Mouse (Mus musculus) limb, embryonic 13.5 days (tissue): ENCODE measurements around the gene Nes. TPM values are rescaled to one million over a fixed set of nuclear protein-coding genes. Genes with fewer than 3 reads are reported as not detected.

ENCODE experiments used
- ATAC-seq: fragments of 200-750 bp; cut with Nextera tagmentation; 2 replicates; pipeline ENCODE4 v1.8.0; 2017; ENCODE audit warnings: low read depth, moderate number of reproducible peaks, moderate TSS enrichment; ENCODE audit not compliant: low FRiP score
- H3K27ac ChIP-seq: fragments of 300-500 bp; sonication (generic); 2 replicates; pipeline ENCODE4 v1.5.1; 2015; ENCODE audit warnings: inconsistent platforms, mild to moderate bottlenecking, moderate library complexity
- H3K27me3 ChIP-seq: fragments of 300-500 bp; sonication (generic); 2 replicates; pipeline ENCODE4 v1.6.1; 2015; ENCODE audit warnings: mild to moderate bottlenecking, inconsistent platforms
- H3K36me3 ChIP-seq: fragments of 300-500 bp; sonication (generic); 2 replicates; pipeline ENCODE4 v1.6.1; 2015; ENCODE audit warnings: inconsistent platforms, mild to moderate bottlenecking, moderate library complexity
- H3K4me1 ChIP-seq: fragments of 300-500 bp; sonication (generic); 2 replicates; pipeline ENCODE4 v1.6.1; 2015; ENCODE audit warnings: inconsistent platforms
- H3K4me2 ChIP-seq: fragments of 300-500 bp; sonication (generic); replicated peaks from 2 replicates; pipeline ENCODE4 v1.6.1; 2015; ENCODE audit warnings: inconsistent platforms, mild to moderate bottlenecking, moderate library complexity
- H3K4me3 ChIP-seq: fragments of 300-500 bp; sonication (generic); 2 replicates; pipeline ENCODE4 v1.5.1; 2015; ENCODE audit warnings: moderate library complexity, mild to moderate bottlenecking, inconsistent platforms
- H3K9ac ChIP-seq: fragments of 300-500 bp; sonication (generic); 2 replicates; pipeline ENCODE4 v1.6.1; 2015; ENCODE audit warnings: mild to moderate bottlenecking, inconsistent platforms
- H3K9me3 ChIP-seq: fragments of 300-500 bp; sonication (generic); 2 replicates; pipeline ENCODE4 v1.6.1; 2016; ENCODE audit warnings: inconsistent platforms
- WGBS: fragments of 180-500 bp; shearing (Covaris S2); methylation state at CpG from one replicate; pipeline ENCODE4 v1.1.7; 2015; 5-methylcytosine and 5-hydroxymethylcytosine counted together
- polyA plus RNA-seq: library from polyadenylated mRNA; unstranded; fragments of >200 nt; fragmentation: Nextera tagmentation; extraction: Ambion mirVana; gene quantifications from 2 replicates; pipeline ENCODE4 v1.2.1, GENCODE M21; 2015

Gene Nes
- polyA plus RNA-seq, 1 experiment from 2014 or later: 32.8 TPM

DNA sequence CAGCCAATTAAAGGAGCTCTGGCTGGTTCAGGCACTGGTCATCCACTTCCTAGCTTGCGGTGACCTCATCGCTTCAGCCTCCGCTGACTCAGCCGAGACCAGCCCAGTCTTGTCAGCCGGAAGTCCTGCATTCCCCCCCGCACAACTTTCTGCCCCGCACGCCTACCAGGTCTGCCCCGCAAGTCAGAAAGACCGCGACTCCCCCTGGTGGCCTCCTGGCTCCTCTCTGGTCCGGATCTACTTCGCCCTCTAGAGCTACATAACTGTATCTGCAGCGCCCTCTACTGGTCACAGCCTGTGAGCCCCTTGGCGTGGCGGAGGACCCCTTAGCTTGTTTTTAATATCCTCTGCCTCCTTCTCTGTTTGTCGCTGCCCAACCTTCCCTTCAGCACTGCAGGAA is 16.0 kb downstream of the Nes start:
- 0 out of 2 replicates have a peak overlapping the region, but pooled peaks have one; percentile 53 for H3K9ac ChIP-seq
- no peaks in the 10 kb centered on the region for H3K36me3 ChIP-seq
- H3K9me3 ChIP-seq: no peaks in the 10 kb centered on the region
- under 1% methylated on average over 17 of the region's 17 CpGs for WGBS
- peak overlapping the region; percentile 80 for H3K4me2 ChIP-seq
- no peak overlapping the region for H3K27ac ChIP-seq
- ATAC-seq: peak; percentile 76
- peaks cover 43% of the 10 kb centered on the region for H3K27me3 ChIP-seq
- peak overlapping the region; percentile 44 for H3K4me3 ChIP-seq
- peaks cover 57% of the 10 kb centered on the region for H3K4me1 ChIP-seq

DNA sequence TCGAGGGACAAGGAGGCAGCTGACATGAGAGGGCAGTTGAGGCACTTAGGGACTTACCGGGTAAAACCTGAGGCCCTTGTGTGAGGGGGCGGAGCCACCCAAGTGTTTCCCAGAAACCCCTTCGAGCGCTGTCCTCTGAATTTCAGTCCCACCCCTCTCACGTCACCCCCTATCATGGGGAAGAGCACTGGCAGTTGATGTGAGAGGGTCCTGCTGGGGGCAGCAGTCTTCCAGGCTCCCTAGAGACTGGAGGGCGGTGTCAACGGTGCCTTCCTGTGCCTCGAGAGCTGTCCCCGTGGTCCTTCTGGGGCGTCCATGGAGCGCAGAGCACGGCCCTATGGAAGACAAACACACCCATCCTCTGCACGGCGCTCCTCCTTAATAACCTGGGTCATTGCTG is 16.8 kb downstream of the Nes start:
- H3K4me3 ChIP-seq: peak overlapping the region; percentile 44

DNA sequence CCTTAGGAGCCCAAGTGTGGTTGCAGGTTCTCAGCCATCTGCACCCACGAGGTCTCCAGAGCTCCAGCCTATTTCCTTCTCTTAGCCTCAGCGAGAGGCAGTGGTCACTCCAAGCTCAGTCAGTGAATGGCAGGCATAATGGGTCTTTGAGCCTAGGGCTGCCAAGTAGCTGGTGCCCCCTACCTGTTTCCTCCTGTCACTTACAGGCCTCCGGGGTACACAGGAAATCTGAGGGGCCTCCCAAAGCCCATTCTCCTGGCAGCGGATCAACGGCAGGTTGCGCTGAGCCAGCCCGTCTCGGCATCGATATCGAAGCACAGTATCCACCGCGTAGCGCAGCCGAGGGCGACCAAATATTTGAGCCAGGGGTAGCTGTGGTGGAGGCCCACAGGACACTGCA is 17.2 kb downstream of the Nes start:
- peak overlapping the region; percentile 53 for H3K9ac ChIP-seq
- H3K9me3 ChIP-seq: no peaks in the 10 kb centered on the region
- ATAC-seq: no peak
- H3K27ac ChIP-seq: no peak overlapping the region
- H3K4me1 ChIP-seq: peaks cover 45% of the 10 kb centered on the region
- peaks cover 55% of the 10 kb centered on the region for H3K27me3 ChIP-seq
- no peaks in the 10 kb centered on the region for H3K36me3 ChIP-seq
- H3K4me3 ChIP-seq: peak overlapping the region; percentile 44
- H3K4me2 ChIP-seq: peak overlapping the region; percentile 80
- WGBS: 7% methylated on average over 15 of the region's 15 CpGs

More for the DNA sequence above, 16.8 kb downstream of the Nes start:
- Histone ChIP-seq H3K4me2 (peak overlapping the region; percentile 80), H3K4me1 (peaks cover 49% of the 10 kb centered on the region), H3K9ac (peak overlapping the region; percentile 53), H3K27ac (no peak overlapping the region), H3K9me3 (no peaks in the 10 kb centered on the region), H3K27me3 (peaks cover 51% of the 10 kb centered on the region), H3K36me3 (no peaks in the 10 kb centered on the region)
- ATAC-seq: no peak
- under 1% methylated on average over 15 of the region's 15 CpGs for WGBS

DNA sequence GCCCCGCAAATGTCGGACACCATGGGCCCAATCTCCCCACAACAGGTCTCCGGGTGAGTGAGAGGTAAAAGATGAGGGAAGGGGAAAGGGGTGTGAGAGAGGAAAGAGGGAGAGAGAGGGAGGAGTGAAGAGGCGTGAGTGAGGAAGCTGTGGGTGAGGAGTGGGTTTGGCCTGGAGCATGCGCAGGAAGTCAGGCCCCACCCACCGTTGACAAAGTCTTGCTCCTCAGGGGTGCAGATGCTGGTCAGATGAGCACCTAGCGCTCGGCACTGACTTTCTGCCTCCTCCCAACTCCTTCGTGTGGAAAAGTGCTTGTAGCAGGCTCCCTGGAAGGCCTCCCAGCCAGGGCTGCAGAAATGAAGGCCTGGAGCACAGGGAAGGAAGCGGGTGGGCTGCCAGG is 19.1 kb downstream of the Nes start:
- Histone ChIP-seq H3K36me3 (no peaks in the 10 kb centered on the region), H3K9me3 (no peaks in the 10 kb centered on the region), H3K9ac (no peak overlapping the region), H3K27me3 (peaks cover 71% of the 10 kb centered on the region), H3K4me2 (no peak overlapping the region), H3K4me1 (peaks cover 31% of the 10 kb centered on the region), H3K27ac (no peak overlapping the region), H3K4me3 (no peak overlapping the region)
- WGBS: 36% methylated on average over 10 of the region's 10 CpGs
- ATAC-seq: no peak

DNA sequence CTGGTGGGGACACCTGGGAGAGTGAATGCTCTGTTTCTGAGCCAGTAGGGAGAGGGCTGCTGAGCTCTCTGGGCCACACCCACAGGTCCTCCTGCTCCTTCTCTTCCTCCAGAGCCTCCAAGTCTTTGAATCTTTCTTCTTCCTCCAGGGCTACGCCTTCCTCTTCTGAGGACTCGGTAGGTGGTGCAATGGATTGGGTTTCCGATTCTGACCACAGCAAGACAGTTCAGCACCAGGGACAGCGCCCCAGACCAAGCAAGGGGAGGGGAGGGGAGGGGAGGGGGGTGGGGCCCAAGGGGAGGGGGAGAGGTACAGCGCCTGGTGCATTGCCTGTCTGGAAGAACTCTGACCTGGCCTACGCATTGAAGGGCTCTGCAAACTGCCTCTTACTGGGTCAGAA is 22.6 kb downstream of the Nes start:
- no peak overlapping the region for H3K4me2 ChIP-seq
- H3K4me3 ChIP-seq: no peak overlapping the region
- no peaks in the 10 kb centered on the region for H3K9me3 ChIP-seq
- WGBS: 0% methylated on average over 5 of the region's 6 CpGs
- no peaks in the 10 kb centered on the region for H3K36me3 ChIP-seq
- H3K9ac ChIP-seq: no peak overlapping the region
- no peak overlapping the region for H3K27ac ChIP-seq
- no peak for ATAC-seq
- H3K4me1 ChIP-seq: peaks cover 9% of the 10 kb centered on the region
- peaks cover 100% of the 10 kb centered on the region for H3K27me3 ChIP-seq

DNA sequence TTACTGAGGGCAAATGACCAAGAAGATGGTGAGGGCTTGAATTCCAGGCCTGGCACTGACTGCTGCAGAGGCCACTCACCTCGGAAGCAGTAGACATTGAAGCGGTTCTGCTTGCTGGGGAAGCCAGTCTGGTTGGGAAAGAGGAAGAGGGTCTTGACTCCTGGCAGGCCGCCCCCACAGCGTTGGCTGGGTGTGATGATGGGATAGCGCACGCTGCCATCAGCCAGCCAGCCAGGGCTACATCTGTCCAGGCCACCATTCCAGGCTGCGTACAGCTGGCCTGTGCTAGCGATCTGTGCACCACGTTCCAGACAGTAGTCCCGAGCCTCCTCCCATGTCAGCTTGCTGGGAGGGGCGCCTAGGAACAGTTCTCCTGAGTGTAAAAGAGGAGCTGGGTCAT is 24.5 kb downstream of the Nes start:
- Histone ChIP-seq H3K9ac (no peak overlapping the region), H3K4me2 (no peak overlapping the region), H3K9me3 (no peaks in the 10 kb centered on the region), H3K27me3 (peaks cover 100% of the 10 kb centered on the region), H3K27ac (no peak overlapping the region), H3K4me1 (peaks cover 20% of the 10 kb centered on the region), H3K4me3 (no peak overlapping the region), H3K36me3 (no peaks in the 10 kb centered on the region)
- WGBS: 23% methylated on average over 11 of the region's 11 CpGs
- ATAC-seq: no peak

DNA sequence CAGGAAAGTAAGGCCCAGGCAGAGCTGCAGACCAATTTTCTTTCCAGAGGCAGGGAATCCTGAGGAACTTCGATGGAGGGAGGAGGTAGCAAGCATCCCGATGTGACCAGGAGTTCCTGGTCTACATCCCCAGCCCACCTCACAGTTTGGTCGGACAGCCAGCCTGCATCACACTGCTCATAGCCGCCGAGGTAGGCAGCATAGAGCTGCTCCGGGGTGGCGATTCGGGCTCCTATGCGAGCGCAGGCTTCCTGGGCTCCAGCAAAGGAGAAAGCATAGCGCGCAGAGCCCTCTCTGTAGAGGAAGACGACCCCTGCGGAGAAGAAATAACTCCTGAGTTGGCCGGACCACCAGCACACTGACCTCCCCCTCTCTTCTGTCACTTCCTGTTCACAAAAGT is 25.5 kb downstream of the Nes start:
- H3K27me3 ChIP-seq: peaks cover 100% of the 10 kb centered on the region
- H3K36me3 ChIP-seq: no peaks in the 10 kb centered on the region
- peaks cover 26% of the 10 kb centered on the region for H3K4me1 ChIP-seq
- H3K4me3 ChIP-seq: peak overlapping the region; percentile 39
- no peaks in the 10 kb centered on the region for H3K9me3 ChIP-seq
- WGBS: under 1% methylated on average over 15 of the region's 15 CpGs
- ATAC-seq: no peak
- no peak overlapping the region for H3K9ac ChIP-seq
- peak overlapping the region; percentile 62; the same call in 1 of the 2 replicates for H3K4me2 ChIP-seq
- no peak overlapping the region for H3K27ac ChIP-seq

DNA sequence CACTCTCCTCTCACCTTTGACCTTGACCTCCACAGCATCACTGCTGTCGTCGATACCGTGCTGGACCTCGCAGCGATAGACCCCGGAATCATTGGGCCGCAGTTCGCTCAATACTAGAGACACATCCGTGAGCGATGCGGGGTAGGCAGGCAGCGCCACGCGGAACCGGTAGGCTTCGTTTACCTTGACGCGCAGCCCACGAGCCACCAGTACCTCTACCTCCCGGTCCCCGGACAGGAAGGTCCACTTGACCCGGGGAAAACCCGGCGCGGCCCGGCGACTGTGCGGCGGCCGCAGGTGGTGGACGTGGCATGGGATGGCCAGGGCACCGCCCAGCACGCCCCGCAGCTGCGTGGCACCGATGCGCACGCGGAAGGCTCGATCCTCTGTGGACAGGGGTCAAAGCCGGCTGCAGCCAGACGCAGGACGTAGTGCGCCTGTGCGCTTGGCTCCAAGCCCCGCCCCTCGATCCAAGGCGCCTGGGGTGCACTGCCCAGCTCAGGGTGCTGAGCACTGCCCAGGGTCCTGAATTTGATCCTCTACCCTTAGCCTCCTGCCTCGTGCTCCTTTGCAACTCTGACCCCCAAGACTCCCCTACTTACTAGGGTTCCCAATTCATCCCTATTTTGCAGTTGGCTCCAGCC is 26.2 kb downstream of the Nes start:
- H3K4me2 ChIP-seq: peak overlapping the region; percentile 62
- no peak for ATAC-seq
- H3K4me3 ChIP-seq: peak overlapping the region; percentile 39
- no peaks in the 10 kb centered on the region for H3K36me3 ChIP-seq
- no peaks in the 10 kb centered on the region for H3K9me3 ChIP-seq
- H3K27ac ChIP-seq: no peak overlapping the region
- H3K4me1 ChIP-seq: peaks cover 27% of the 10 kb centered on the region
- H3K9ac ChIP-seq: 0 out of 2 replicates have a peak overlapping the region, but pooled peaks have one; percentile 39
- peaks cover 100% of the 10 kb centered on the region for H3K27me3 ChIP-seq
- WGBS: 1% methylated on average over 49 of the region's 49 CpGs

DNA sequence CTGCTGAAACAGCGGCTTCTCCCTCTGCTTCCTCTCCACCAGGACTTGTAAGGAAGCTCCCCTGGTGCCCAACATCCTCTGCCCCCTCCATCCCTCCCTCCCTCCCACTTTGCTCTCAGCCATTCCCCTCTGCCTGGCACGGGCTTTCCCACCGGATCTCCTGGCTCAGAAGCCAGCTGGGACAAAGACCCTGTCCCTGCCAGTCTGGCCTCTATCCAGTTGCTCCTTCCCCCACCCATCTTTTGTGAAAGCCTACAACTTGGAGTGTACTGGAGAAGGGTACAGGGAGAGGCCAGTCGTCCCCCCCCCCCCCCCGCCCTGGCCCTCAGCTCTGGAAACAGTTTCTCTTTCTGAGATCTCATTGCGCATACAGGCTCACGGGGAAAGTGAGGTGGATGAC is 27.9 kb downstream of the Nes start:
- Histone ChIP-seq H3K27ac (no peak overlapping the region), H3K36me3 (no peaks in the 10 kb centered on the region), H3K9me3 (peaks cover 5% of the 10 kb centered on the region), H3K4me2 (no peak overlapping the region), H3K4me3 (peak overlapping the region; percentile 48; the same call in 1 of the 2 replicates), H3K27me3 (peaks cover 100% of the 10 kb centered on the region), H3K9ac (no peak overlapping the region), H3K4me1 (peaks cover 34% of the 10 kb centered on the region)
- 6% methylated on average over 7 of the region's 7 CpGs for WGBS
- ATAC-seq: no peak

DNA sequence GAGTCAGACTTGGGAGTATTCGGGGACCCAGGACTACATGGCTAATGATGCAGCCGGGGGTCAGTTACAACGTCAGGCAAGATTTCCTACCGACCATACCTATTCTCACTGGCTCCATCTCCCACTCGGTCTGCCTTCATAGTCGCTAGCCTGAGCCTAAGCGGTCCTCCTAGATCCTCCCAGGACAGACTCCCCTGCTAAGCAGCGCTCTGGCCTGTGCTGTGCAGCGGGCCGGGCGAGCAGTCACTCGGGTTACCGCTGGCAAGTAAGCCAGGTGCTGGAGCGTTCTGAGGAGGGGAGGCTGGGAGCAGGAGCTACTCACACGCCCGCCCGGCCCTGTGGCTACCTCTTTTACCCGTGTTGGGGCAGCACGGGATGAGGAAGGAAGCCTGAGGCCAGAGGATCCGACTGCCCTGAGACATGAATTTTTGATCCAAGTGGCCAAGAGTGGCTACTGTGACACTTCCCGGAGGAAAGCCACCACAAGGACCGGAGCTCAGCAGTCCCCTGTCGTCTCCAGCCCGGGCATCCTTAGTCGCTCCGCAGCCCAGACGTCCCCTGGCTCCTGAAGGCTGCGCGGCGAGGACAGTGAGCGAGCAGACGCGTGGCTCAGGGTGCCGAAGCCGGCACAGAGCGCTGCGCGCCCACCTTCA is 28.5 kb downstream of the Nes start:
- ATAC-seq: no peak
- H3K9ac ChIP-seq: no peak overlapping the region

DNA sequence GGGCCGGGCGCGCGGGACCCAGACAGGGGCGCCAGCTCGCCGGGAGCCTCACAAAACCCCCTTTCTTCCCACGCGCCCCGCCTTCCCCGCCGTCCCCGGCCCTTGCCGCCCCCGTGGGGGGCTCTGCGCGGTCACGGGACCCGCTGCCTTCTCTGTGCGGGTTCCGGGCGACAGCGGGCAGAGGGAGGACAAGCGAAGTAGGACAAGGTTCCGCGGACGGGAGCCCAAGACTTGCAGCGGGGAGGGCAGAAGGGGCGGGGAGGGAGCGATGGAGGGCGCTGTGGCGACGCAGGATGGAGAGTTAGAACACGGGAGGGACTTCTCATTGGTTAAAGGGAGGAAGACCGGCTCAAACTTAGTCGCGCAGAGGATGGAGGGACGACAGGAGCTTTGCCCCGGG is 29.3 kb downstream of the Nes start, which contains the start of gene Bcan:
Bcan (minus strand) TSS at position 50 of the 400 bp plus-strand sequence.
- no peak for ATAC-seq
- peak within 1 kb of the TSS; percentile 5 for H3K9ac ChIP-seq
- H3K9me3 ChIP-seq: peaks cover 5% of the 10 kb centered on the region
- peak within 1 kb of the TSS; percentile 76 for H3K4me2 ChIP-seq
- no peak within 1 kb of the TSS for H3K27ac ChIP-seq
- no peaks in the 10 kb centered on the region for H3K36me3 ChIP-seq
- peaks cover 99% of the 10 kb centered on the region for H3K27me3 ChIP-seq
- H3K4me1 ChIP-seq: peaks cover 34% of the 10 kb centered on the region
- peak within 1 kb of the TSS; percentile 48 for H3K4me3 ChIP-seq
- WGBS: 2% methylated on average over 36 of the region's 39 CpGs

More for the DNA sequence above, 28.5 kb downstream of the Nes start:
- Histone ChIP-seq H3K4me3 (peak overlapping the region; percentile 48), H3K9me3 (peaks cover 5% of the 10 kb centered on the region), H3K36me3 (no peaks in the 10 kb centered on the region), H3K4me2 (peak overlapping the region; percentile 76), H3K27me3 (peaks cover 100% of the 10 kb centered on the region), H3K4me1 (peaks cover 34% of the 10 kb centered on the region), H3K27ac (no peak overlapping the region)
- 1% methylated on average over 38 of the region's 38 CpGs for WGBS

DNA sequence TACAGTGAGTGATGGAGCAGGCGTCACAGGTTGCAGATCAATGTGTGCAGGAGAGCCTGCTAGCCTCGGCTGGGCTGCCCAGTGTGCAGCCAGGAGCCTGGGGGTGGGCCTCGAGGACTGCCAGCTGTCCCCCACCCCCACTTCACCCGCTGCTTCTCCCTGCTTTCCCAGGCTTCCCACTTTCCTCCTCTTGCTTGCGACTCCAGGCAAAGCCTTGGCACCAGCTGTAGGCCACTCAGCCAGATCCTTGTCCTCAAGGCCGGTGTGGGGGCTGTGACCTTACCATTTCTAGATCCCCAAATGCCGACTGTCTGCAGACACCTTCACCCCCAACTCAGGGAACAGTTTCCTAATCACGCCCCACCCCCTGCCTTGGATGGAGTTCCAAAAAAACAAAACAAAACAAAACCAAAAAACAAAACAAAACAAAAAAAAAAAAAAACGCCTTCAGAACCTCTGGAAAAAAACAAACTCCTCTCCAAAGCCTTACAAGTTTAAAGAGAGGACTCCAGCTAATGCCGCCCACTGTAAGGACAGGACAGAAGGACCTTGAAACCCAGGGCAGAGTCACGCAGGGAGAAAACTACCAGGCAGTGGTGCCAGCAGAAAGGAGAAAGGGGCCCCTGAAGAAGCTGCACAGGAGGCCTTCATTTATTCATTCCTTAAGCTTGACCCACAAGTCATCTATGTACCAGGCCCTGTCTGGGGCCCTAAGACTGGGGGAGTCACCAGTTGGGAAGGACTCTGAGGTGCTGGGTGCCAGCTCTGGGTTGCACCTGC is 30.1 kb downstream of the Nes start:
- no peak overlapping the region for H3K27ac ChIP-seq
- no peak overlapping the region for H3K9ac ChIP-seq
- H3K4me2 ChIP-seq: peak overlapping the region; percentile 76
- peaks cover 99% of the 10 kb centered on the region for H3K27me3 ChIP-seq
- H3K4me3 ChIP-seq: peak overlapping the region; percentile 48; the same call in 1 of the 2 replicates
- WGBS: 12% methylated on average over 11 of the region's 11 CpGs
- ATAC-seq: no peak
- peaks cover 34% of the 10 kb centered on the region for H3K4me1 ChIP-seq
- no peaks in the 10 kb centered on the region for H3K36me3 ChIP-seq
- peaks cover 6% of the 10 kb centered on the region for H3K9me3 ChIP-seq
